Mouse (Mus musculus): Measurements from ENCODE around the gene Naa40.

The Naa40 gene

DNA sequence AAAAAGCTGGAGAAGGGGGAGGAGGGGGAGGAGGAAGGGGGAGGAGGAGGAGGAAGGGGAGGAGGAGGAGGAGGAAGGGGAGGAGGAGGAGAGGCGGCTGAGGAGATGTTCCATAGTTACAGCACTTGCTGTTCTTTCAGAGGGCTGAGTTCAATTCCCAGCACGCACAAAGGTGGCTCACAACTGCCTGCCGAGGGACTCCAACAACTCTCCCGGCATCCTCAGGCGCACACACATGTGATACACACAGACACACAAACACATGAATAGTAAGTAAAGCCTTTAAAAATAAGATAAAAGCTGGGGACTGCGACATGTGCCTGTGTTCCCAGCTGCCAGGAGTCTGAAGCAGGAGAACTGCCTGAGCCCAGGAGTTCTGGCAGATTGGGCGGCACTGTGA is 59.5 kb downstream of the Naa40 start:
- DNase-seq (ENCODE audit: low spot score in 2 of 2), result no peak

DNA sequence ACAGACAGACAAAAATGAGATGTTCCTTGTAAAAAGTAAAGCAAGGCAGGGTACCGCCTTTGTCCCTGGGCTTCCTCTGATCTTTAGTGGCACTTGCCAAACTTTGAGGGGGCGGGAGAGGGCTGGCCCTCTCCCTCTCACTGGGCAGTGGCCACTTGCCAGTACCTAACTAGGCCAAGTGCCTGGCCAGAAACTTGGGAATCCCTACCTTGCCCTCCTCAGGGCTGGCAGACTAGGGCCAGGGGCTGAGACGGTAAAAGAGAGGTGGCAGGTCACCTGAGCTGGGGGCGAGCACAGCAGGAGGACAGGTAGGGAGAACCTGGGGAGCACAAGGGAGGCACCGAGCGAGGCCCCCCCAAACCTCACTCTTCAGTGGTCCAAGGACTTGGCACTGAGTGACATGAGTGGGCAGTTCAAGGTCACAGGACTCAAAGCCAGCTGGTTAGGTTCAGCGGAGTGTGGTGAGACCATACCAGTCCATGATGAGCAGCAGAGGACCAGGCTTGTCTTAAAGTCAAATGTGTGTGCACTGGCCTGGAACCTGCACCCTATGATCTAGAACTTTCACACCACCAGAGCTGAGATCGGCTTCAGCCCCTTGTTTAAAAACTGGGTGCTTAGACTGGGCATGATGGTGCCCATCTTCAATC is 60.1 kb downstream of the Naa40 start:
- DNase-seq (ENCODE audit: low spot score in 2 of 2), result no peak

DNA sequence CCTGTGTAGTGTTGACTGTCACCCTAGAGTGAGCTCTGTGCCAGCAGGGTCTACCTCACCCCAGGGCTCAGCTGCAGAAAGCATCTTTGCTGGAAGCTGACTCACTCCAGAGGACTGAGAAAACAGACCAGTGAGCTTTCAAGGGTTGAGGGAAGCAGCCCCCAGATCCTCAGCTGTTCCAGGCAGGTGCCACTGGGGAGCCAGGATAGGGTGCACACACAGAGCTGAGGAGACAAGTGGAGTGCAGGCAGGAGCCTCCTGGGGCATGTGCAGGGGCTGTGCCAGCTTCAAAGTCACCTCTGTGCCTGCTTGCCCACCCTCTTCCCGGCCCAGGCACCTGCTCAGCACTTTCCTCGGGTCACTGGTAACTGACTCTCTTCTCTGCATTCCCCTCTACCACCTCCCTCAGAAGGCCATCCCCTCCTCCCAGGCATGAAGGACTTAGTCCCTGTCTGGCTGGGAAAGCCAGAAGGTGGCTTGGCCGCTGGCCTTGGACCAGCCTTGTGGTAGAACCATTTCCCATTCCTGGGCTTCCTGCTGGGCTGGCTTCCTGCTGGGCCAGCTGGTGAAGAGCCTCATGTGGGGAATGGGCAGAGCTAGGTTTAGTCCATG is 62.0 kb downstream of the Naa40 start:
- no peak for DNase-seq (ENCODE audit: low spot score in 2 of 2)

DNA sequence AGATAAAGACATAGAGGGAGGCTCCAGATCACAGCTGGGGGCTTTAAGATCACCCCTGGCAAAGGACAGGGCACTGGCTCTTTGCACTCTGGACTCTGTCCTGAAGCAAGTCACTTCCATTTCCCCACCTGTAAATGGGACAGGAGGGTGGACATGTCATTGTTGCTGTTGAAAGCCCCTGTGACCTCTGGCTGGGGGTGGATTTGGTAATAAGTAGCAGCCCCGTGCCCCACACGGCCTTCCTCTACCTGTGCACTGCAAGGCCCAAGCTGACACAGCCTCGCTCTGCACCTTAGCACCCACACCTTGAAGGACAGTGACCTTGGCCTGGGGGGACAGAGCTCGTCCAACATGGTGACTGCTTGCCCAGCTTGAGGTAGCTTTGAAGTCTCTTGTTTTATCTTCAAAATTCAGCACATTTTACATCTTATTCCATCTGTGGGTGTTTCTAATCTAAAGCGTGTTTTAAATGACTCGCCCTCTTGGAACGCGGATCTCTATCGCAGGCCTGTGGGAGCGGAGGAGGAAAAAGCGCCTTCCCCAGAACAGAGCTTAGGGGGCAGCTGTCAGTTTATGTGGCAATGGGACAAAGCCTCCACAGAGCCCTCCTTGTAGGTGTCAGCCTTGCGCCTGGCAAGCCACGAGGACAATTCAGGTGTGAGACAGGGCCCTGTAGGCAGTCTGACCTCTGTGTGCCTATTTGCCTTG is 63.0 kb downstream of the Naa40 start:
- DNase-seq (ENCODE audit: low spot score in 2 of 2), result no peak

DNA sequence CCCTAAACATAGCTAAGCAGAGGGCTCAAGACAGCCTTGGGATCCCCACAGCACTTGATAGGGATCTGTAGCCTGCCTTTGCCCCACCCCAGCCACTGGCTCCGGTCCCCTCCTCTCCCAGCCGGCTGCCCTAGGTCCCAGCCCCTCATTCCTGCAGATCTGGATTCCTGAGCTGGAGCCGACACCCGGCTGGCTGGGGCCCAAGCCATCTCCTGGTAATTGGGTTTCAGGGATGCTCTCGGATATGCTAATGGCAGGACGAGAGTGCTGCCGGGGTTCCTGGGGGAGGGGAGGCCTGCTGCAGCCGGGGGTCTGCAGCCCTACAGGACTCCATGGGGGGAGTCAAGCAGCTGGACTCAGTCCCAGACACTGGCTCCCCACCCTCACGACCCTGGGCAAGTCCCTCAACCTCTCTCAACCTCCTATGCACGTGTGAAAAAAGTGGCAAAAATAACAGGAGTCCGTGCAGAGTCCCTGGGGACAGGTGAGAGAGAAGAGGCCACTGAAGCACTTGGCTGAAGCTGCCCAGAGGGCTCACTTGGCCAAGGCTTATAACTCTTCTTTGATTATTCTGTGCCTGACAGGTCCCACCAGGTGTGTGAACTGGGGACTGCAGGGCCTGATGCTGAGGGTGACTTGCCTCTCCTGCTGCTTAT is 64.8 kb downstream of the Naa40 start:
- DNase-seq (ENCODE audit: low spot score in 2 of 2), result no peak
